24 mouse cellular contexts compared by ENCODE assay signal in genomic region chr19:21585868-21586267, GRCm38 (mm10).
A peak's percentile ranks its signal among the peaks of the same experiment; 100 is the strongest.
DNase-seq lines count a peak whose midpoint lies in the region; TF ChIP-seq lines count a peak whose summit lies in the region.
"Had no signal": no experiment of that assay in that cellular context is flagged by ENCODE, and none has a peak within 500 bp of the region (broad histone marks: within the 10 kb centered on the region; RNA-seq: fewer than 3 reads in every experiment).

No protein-coding gene starts in this region.

- peak overlapping the region; percentile 58 for H3K27ac ChIP-seq in bone marrow, adult 2 months (ENCODE audit: control insufficient read depth, insufficient read depth, low read depth, low read length, poor library complexity)
- H3K27ac ChIP-seq: embryonic facial prominence, embryonic 10.5 days; heart, adult 2 months; heart, embryonic 15.5 days; hindbrain, embryonic 15.5 days; limb, embryonic 12.5 days; liver, embryonic 14.5 days had no signal

- peak; percentile 48 to 51 for DNase-seq in spleen, postnatal 36 days (ENCODE audit: low spot score in 2 of 2)
- no peak for DNase-seq in spleen, adult 18-20 months
- peak; percentile 45 for DNase-seq in gastrocnemius, postnatal 14 days
- DNase-seq in splenic B cell, adult 2 months (ENCODE audit: low read depth, low spot score) = peak; percentile 32
- no peak for DNase-seq in lung, postnatal 25 days (ENCODE audit: low spot score)
- DNase-seq in heart, postnatal 10 days = no peak
- DNase-seq: adrenal gland, postnatal 25 days; cerebellum, adult 11 months; cerebellum, adult 9-11 months; heart, adult 2 months; heart, postnatal 4 days; kidney, adult 8-10 months; kidney, postnatal 10 days; layer of hippocampus, postnatal 36 days; lung, embryonic 14.5 days; lung, postnatal 4 days; midbrain, embryonic 14.5 days; thymus, postnatal 36 days had no signal

- TF ChIP-seq POLR2A in bone marrow, adult 2 months (IDR thresholded peaks at IDR 0.05; ENCODE audit: borderline replicate concordance, control insufficient read depth, low read depth, low read length) = no peak

- H3K36me3 ChIP-seq in splenic B cell, adult 2 months (ENCODE audit: control insufficient read depth, insufficient read depth, low read length, poor library complexity, severe bottlenecking) = peaks cover 6% of the 10 kb centered on the region
- H3K36me3 ChIP-seq: embryonic facial prominence, embryonic 10.5 days; heart, embryonic 15.5 days; hindbrain, embryonic 15.5 days; limb, embryonic 12.5 days had no signal

- intact Hi-C loops in gastrocnemius, postnatal 14 days (cut with DNase I; ENCODE audit: low total_unique reads) = no loop called here
- intact Hi-C loops in heart, postnatal 10 days (cut with DNase I) = no loop called here

- H3K4me1 ChIP-seq in bone marrow, adult 2 months (ENCODE audit: control insufficient read depth, insufficient read depth, low read length) = no peaks in the 10 kb centered on the region; the same call in 1 of the 2 replicates
- H3K4me1 ChIP-seq: embryonic facial prominence, embryonic 10.5 days; heart, embryonic 15.5 days; hindbrain, embryonic 15.5 days; limb, embryonic 12.5 days had no signal

- no peaks in the 10 kb centered on the region for H3K27me3 ChIP-seq in splenic B cell, adult 2 months (ENCODE audit: control insufficient read depth, insufficient read depth, low read length, poor library complexity, severe bottlenecking)
- H3K27me3 ChIP-seq: heart, embryonic 15.5 days; hindbrain, embryonic 15.5 days; limb, embryonic 12.5 days had no signal

- no peak for TF ChIP-seq CTCF in bone marrow, adult 2 months (IDR thresholded peaks at IDR 0.05; ENCODE audit: control insufficient read depth, insufficient read depth, low read length)

- WGBS in bone marrow, adult 2 months = 15% methylated on average over 2 of the region's 2 CpGs

- no peak overlapping the region for H3K4me3 ChIP-seq in bone marrow, adult 2 months (replicated peaks; ENCODE audit: control insufficient read depth, low read depth, low read length)
- H3K4me3 ChIP-seq: embryonic facial prominence, embryonic 10.5 days; heart, adult 2 months; heart, embryonic 15.5 days; hindbrain, embryonic 15.5 days; limb, embryonic 12.5 days had no signal

Comparison
In these comparisons a context has a peak if more than half of its experiments do, and no peak if none do; other contexts are left out.
1. DNase-seq: peak in spleen, postnatal 36 days (2 of 2), gastrocnemius, postnatal 14 days (single experiment) and splenic B cell, adult 2 months (single experiment); none in spleen, adult 18-20 months (0 of 2), lung, postnatal 25 days (single experiment) and heart, postnatal 10 days (0 of 2).